Mouse (Mus musculus): ENCODE results near the gene Cyyr1. TPM values are rescaled to one million over a fixed set of nuclear protein-coding genes. Genes with fewer than 3 reads are reported as not detected.

Gene Cyyr1
- polyA plus RNA-seq, 1 experiment from 2014 or later: 1.4 TPM

GRCm38 (mm10) chr16:85527743-85528620, 25.2 kb downstream of the Cyyr1 start:
- Histone ChIP-seq H3K27me3 (ENCODE audit: insufficient read depth, low read length) (no peaks in the 10 kb centered on the region), H3K36me3 (replicated peaks; ENCODE audit: insufficient read depth, low read length) (no peaks in the 10 kb centered on the region), H3K27ac (ENCODE audit: low read depth) (no peak overlapping the region), H3K4me1 (ENCODE audit: insufficient read depth) (no peaks in the 10 kb centered on the region), H3K9me3 (ENCODE audit: low read length) (no peaks in the 10 kb centered on the region), H3K4me2 (ENCODE audit: low read depth, low read length) (no peak overlapping the region), H3K4me3 (ENCODE audit: low read depth, low read length) (no peak overlapping the region), H3K9ac (replicated peaks) (no peak overlapping the region)
- WGBS (ENCODE audit: insufficient replicate concordance): 68% methylated on average over 12 of the region's 12 CpGs
- no peak for ATAC-seq
- no peak for DNase-seq
- TF ChIP-seq EP300 (IDR thresholded peaks at IDR 0.05; ENCODE audit: low read depth): no peak
- no peak for TF ChIP-seq CTCF (IDR thresholded peaks at IDR 0.05; ENCODE audit: low read depth)

- Histone ChIP-seq H3K27ac (ENCODE audit: low read depth) (no peak overlapping the region), H3K4me1 (ENCODE audit: insufficient read depth) (no peaks in the 10 kb centered on the region), H3K4me3 (ENCODE audit: low read depth, low read length) (no peak overlapping the region), H3K9me3 (ENCODE audit: low read length) (no peaks in the 10 kb centered on the region), H3K36me3 (replicated peaks; ENCODE audit: insufficient read depth, low read length) (no peaks in the 10 kb centered on the region), H3K9ac (replicated peaks) (no peak overlapping the region), H3K27me3 (ENCODE audit: insufficient read depth, low read length) (no peaks in the 10 kb centered on the region), H3K4me2 (ENCODE audit: low read depth, low read length) (no peak overlapping the region)
- ATAC-seq: no peak
- DNase-seq: no peak
- TF ChIP-seq EP300 (IDR thresholded peaks at IDR 0.05; ENCODE audit: low read depth) (no peak), CTCF (IDR thresholded peaks at IDR 0.05; ENCODE audit: low read depth) (no peak)
- WGBS (ENCODE audit: insufficient replicate concordance): 81% methylated on average over 8 of the region's 8 CpGs
Measured at GRCm38 (mm10) chr16:85524589-85524988, 28.6 kb downstream of the Cyyr1 start.

GRCm38 (mm10) chr16:85507264-85507663, 45.9 kb downstream of the Cyyr1 start:
- no peak overlapping the region for H3K4me2 ChIP-seq (ENCODE audit: low read depth, low read length)
- no peak overlapping the region for H3K4me3 ChIP-seq (ENCODE audit: low read depth, low read length)
- ATAC-seq (no peak), DNase-seq (no peak)
- H3K9me3 ChIP-seq (ENCODE audit: low read length): no peaks in the 10 kb centered on the region
- no peak overlapping the region for H3K27ac ChIP-seq (ENCODE audit: low read depth)
- no peak overlapping the region for H3K9ac ChIP-seq (replicated peaks)
- 59% methylated on average over 6 of the region's 6 CpGs for WGBS (ENCODE audit: insufficient replicate concordance)
- H3K27me3 ChIP-seq (ENCODE audit: insufficient read depth, low read length): no peaks in the 10 kb centered on the region
- peaks cover 3% of the 10 kb centered on the region; the same call in 1 of the 2 replicates for H3K4me1 ChIP-seq (ENCODE audit: insufficient read depth)
- no peaks in the 10 kb centered on the region for H3K36me3 ChIP-seq (replicated peaks; ENCODE audit: insufficient read depth, low read length)
- TF ChIP-seq EP300 (IDR thresholded peaks at IDR 0.05; ENCODE audit: low read depth) (no peak), CTCF (IDR thresholded peaks at IDR 0.05; ENCODE audit: low read depth) (no peak)

- H3K4me3 ChIP-seq (ENCODE audit: low read depth, low read length): no peak overlapping the region
- 63% methylated on average over 3 of the region's 3 CpGs for WGBS (ENCODE audit: insufficient replicate concordance)
- no peaks in the 10 kb centered on the region for H3K27me3 ChIP-seq (ENCODE audit: insufficient read depth, low read length)
- H3K36me3 ChIP-seq (replicated peaks; ENCODE audit: insufficient read depth, low read length): no peaks in the 10 kb centered on the region
- DNase-seq (no peak), ATAC-seq (no peak)
- TF ChIP-seq EP300 (IDR thresholded peaks at IDR 0.05; ENCODE audit: low read depth): no peak
- no peak for TF ChIP-seq CTCF (IDR thresholded peaks at IDR 0.05; ENCODE audit: low read depth)
- no peak overlapping the region for H3K9ac ChIP-seq (replicated peaks)
- peaks cover 3% of the 10 kb centered on the region; the same call in 1 of the 2 replicates for H3K4me1 ChIP-seq (ENCODE audit: insufficient read depth)
- H3K9me3 ChIP-seq (ENCODE audit: low read length): no peaks in the 10 kb centered on the region
- no peak overlapping the region for H3K27ac ChIP-seq (ENCODE audit: low read depth)
- no peak overlapping the region for H3K4me2 ChIP-seq (ENCODE audit: low read depth, low read length)
Measured at GRCm38 (mm10) chr16:85505108-85505507, 48.1 kb downstream of the Cyyr1 start.

GRCm38 (mm10) chr16:85503416-85503815, 49.8 kb downstream of the Cyyr1 start:
- Histone ChIP-seq H3K4me3 (ENCODE audit: low read depth, low read length) (no peak overlapping the region), H3K9ac (replicated peaks) (no peak overlapping the region), H3K4me1 (ENCODE audit: insufficient read depth) (no peaks in the 10 kb centered on the region), H3K9me3 (ENCODE audit: low read length) (no peaks in the 10 kb centered on the region), H3K27me3 (ENCODE audit: insufficient read depth, low read length) (no peaks in the 10 kb centered on the region), H3K36me3 (replicated peaks; ENCODE audit: insufficient read depth, low read length) (no peaks in the 10 kb centered on the region), H3K27ac (ENCODE audit: low read depth) (no peak overlapping the region), H3K4me2 (ENCODE audit: low read depth, low read length) (no peak overlapping the region)
- TF ChIP-seq EP300 (IDR thresholded peaks at IDR 0.05; ENCODE audit: low read depth) (no peak), CTCF (IDR thresholded peaks at IDR 0.05; ENCODE audit: low read depth) (no peak)
- ATAC-seq (no peak), DNase-seq (no peak)
- 76% methylated on average over 5 of the region's 5 CpGs for WGBS (ENCODE audit: insufficient replicate concordance)

GRCm38 (mm10) chr16:85495837-85496236, 57.4 kb downstream of the Cyyr1 start:
- no peak for ATAC-seq
- Histone ChIP-seq H3K9me3 (ENCODE audit: low read length) (no peaks in the 10 kb centered on the region), H3K27me3 (ENCODE audit: insufficient read depth, low read length) (no peaks in the 10 kb centered on the region), H3K9ac (replicated peaks) (no peak overlapping the region), H3K4me2 (ENCODE audit: low read depth, low read length) (no peak overlapping the region), H3K27ac (ENCODE audit: low read depth) (no peak overlapping the region), H3K36me3 (replicated peaks; ENCODE audit: insufficient read depth, low read length) (no peaks in the 10 kb centered on the region), H3K4me1 (ENCODE audit: insufficient read depth) (no peaks in the 10 kb centered on the region), H3K4me3 (ENCODE audit: low read depth, low read length) (no peak overlapping the region)
- TF ChIP-seq CTCF (IDR thresholded peaks at IDR 0.05; ENCODE audit: low read depth): no peak
- no peak for TF ChIP-seq EP300 (IDR thresholded peaks at IDR 0.05; ENCODE audit: low read depth)
- WGBS (ENCODE audit: insufficient replicate concordance): 76% methylated on average over 2 of the region's 2 CpGs
- DNase-seq: no peak

All from liver, postnatal 0 days (tissue).